Mouse (Mus musculus) stomach, postnatal 0 days (tissue): ENCODE data around the gene Dhx37.

Experiments used
- CTCF ChIP-seq: IDR thresholded peaks from 2 replicates; pipeline ENCODE4 v1.5.1; 2016; ENCODE audit warnings: antibody characterized with exemption, low read depth, mild to moderate bottlenecking, moderate library complexity
- EP300 ChIP-seq: optimal IDR thresholded peaks from 2 replicates; pipeline ENCODE3; 2016; ENCODE audit warnings: antibody characterized with exemption

- TF ChIP-seq CTCF (no peak), EP300 (no peak)
Observed at GRCm38 (mm10) chr5:125404536-125404902, 29.4 kb downstream of the Dhx37 start.
